Mouse (Mus musculus): ENCODE measurements around the gene Exoc3l4.

DNA sequence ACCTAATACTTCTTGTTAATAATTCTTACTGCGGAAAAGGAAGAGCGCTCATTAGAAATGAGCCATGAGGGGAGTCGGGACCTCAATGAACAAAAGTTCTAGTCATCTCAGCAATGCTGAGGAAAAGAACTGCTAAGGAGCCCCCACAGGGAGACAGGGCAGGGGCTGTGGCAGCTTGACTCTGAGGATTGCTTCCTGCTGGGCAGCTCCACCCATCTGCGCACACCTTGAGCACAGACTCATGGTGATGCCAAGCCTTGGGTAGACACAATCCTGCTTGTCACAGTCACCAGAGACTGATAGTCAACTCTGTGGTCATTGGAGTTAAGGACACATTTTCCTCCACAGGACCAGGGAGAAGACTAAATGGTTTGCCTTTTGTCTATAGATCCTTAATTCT lies 29.7 kb upstream of the Exoc3l4 start:
- TF ChIP-seq TAL1 (IDR thresholded peaks at IDR 0.05; ENCODE audit: low read length) (no peak), GATA1 (IDR thresholded peaks at IDR 0.05; ENCODE audit: low read length) (no peak)

Measured in erythroblast, embryonic 14.5 days (primary cell).